Mouse (Mus musculus) lung, embryonic 14.5 days (tissue): ENCODE measurements around the gene A630095N17Rik. TPM values are rescaled to one million over a fixed set of nuclear protein-coding genes. Genes with fewer than 3 reads are reported as not detected.

Experiments used
- ATAC-seq: fragments of 200-750 bp; cut with Nextera tagmentation; 2 replicates; pipeline ENCODE4 v1.8.0; 2017; ENCODE audit warnings: mild to moderate bottlenecking, moderate TSS enrichment, moderate library complexity; ENCODE audit not compliant: insufficient read depth
- DNase-seq: peaks from one replicate; pipeline ENCODE4 v3.0.0-alpha.2; 2015
- H3K27ac ChIP-seq: fragments of 300-500 bp; sonication (generic); 2 replicates; pipeline ENCODE4 v1.5.1; 2014; ENCODE audit warnings: low read depth, mild to moderate bottlenecking, moderate library complexity
- H3K27me3 ChIP-seq: fragments of 300-500 bp; sonication (generic); 2 replicates; pipeline ENCODE4 v1.6.1; 2014; ENCODE audit warnings: low read length, control low read depth; ENCODE audit not compliant: insufficient read depth
- H3K36me3 ChIP-seq: fragments of 300-500 bp; sonication (generic); 2 replicates; pipeline ENCODE4 v1.6.1; 2014; ENCODE audit warnings: control low read depth; ENCODE audit not compliant: insufficient read depth
- H3K4me1 ChIP-seq: fragments of 300-500 bp; sonication (generic); 2 replicates; pipeline ENCODE4 v1.6.1; 2014; ENCODE audit warnings: antibody characterized with exemption, control low read depth; ENCODE audit not compliant: insufficient read depth
- H3K4me2 ChIP-seq: fragments of 300-500 bp; sonication (generic); 2 replicates; pipeline ENCODE4 v1.6.1; 2014; ENCODE audit warnings: mild to moderate bottlenecking
- H3K4me3 ChIP-seq: fragments of 300-500 bp; sonication (generic); 2 replicates; pipeline ENCODE4 v1.5.1; 2014; ENCODE audit warnings: low read depth, low read length
- H3K9ac ChIP-seq: fragments of 300-500 bp; sonication (generic); 2 replicates; pipeline ENCODE4 v1.6.1; 2014
- H3K9me3 ChIP-seq: fragments of 300-500 bp; sonication (generic); 2 replicates; pipeline ENCODE4 v1.6.1; 2016; ENCODE audit warnings: low read depth, low read length, control low read depth
- CTCF ChIP-seq: IDR thresholded peaks from 2 replicates; pipeline ENCODE4 v1.5.1; 2016; ENCODE audit warnings: antibody characterized with exemption, low read depth
- WGBS: fragments of 180-500 bp; shearing (Covaris S2); extraction: QIAGEN DNeasy Blood & Tissue Kit; methylation state at CpG from one replicate; pipeline ENCODE4 v1.1.7; 2014; 5-methylcytosine and 5-hydroxymethylcytosine counted together
- polyA plus RNA-seq: library from polyadenylated mRNA; unstranded; fragments of >200 nt; fragmentation: Nextera tagmentation; extraction: Ambion mirVana; gene quantifications from 2 replicates; pipeline ENCODE4 v1.2.1, GENCODE M21; 2014

Gene A630095N17Rik
- polyA plus RNA-seq, 1 experiment from 2014 or later, result not detected

DNA sequence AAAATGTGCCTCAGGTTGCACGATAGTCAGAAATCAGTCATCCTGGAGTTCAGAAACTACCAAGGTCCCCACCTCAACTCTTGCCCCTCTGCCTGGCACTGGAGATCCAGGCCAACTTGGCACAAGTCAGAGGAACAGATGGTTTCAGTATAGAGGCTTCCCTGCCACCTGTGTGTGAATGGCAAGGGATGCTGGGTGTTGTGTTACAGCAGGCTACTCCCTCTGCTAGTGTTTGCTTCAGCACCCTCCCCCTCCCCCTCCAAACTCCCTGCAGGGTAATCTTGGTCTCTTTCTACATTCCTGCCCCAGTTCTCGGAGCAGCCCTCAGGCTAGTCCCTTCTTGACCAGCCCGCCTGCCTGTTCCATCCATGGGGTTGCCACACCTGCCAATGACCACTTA is 18.6 kb upstream of the A630095N17Rik start:
- no peak for TF ChIP-seq CTCF

DNA sequence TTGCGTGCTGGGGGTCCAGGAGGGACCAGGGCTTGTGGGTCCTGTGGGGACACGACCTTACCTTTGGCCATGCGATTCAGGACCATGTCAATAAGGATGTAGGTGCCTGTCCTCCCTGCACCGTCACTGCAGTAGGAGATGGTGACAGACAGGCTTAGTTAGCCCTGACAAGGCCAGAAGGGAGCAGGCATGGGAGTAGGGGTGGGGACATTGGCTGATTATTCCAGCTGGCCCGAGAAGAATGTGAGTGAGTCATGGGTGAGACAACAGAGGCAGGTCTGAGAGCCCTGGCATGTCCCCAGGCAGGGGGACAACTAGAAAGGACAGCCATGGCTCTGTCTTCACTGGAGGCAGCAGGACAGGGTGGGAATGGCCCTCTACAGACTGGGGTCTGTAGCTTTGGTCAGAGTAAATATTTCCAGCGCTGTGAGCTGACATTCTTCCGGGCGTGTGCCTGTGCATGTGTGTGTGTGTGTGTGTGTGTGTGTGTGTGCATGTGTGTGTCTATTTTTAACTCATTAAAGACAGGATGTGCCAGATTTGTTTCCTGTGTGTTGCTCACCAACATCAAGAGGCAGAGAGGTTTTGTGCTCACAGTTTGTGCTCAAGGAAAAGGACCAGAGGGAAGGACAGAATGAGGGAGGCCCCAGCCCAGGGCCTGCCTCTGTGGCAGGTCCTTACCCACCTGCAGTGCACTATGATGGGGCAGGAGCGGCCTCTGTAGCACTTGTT is 16.3 kb upstream of the A630095N17Rik start:
- ATAC-seq (peak; percentile 50; the same call in 1 of the 2 replicates), DNase-seq (peak; percentile 45)
- no peak for TF ChIP-seq CTCF
- Histone ChIP-seq H3K9ac (peak overlapping the region; percentile 34), H3K27ac (peak overlapping the region; percentile 32), H3K4me2 (no peak overlapping the region), H3K27me3 (no peaks in the 10 kb centered on the region), H3K4me1 (peaks cover 7% of the 10 kb centered on the region; the same call in 1 of the 2 replicates), H3K36me3 (peaks cover 7% of the 10 kb centered on the region; the same call in 1 of the 2 replicates), H3K4me3 (no peak overlapping the region), H3K9me3 (no peaks in the 10 kb centered on the region)
- 32% methylated on average over 9 of the region's 9 CpGs for WGBS

More for the DNA sequence above, 18.6 kb upstream of the A630095N17Rik start:
- WGBS, result 60% methylated on average over 3 of the region's 3 CpGs
- ATAC-seq (no peak), DNase-seq (no peak)
- Histone ChIP-seq H3K4me1 (peaks cover 7% of the 10 kb centered on the region; the same call in 1 of the 2 replicates), H3K4me3 (no peak overlapping the region), H3K27me3 (no peaks in the 10 kb centered on the region), H3K4me2 (no peak overlapping the region), H3K27ac (no peak overlapping the region), H3K9ac (no peak overlapping the region), H3K36me3 (no peaks in the 10 kb centered on the region), H3K9me3 (no peaks in the 10 kb centered on the region)

DNA sequence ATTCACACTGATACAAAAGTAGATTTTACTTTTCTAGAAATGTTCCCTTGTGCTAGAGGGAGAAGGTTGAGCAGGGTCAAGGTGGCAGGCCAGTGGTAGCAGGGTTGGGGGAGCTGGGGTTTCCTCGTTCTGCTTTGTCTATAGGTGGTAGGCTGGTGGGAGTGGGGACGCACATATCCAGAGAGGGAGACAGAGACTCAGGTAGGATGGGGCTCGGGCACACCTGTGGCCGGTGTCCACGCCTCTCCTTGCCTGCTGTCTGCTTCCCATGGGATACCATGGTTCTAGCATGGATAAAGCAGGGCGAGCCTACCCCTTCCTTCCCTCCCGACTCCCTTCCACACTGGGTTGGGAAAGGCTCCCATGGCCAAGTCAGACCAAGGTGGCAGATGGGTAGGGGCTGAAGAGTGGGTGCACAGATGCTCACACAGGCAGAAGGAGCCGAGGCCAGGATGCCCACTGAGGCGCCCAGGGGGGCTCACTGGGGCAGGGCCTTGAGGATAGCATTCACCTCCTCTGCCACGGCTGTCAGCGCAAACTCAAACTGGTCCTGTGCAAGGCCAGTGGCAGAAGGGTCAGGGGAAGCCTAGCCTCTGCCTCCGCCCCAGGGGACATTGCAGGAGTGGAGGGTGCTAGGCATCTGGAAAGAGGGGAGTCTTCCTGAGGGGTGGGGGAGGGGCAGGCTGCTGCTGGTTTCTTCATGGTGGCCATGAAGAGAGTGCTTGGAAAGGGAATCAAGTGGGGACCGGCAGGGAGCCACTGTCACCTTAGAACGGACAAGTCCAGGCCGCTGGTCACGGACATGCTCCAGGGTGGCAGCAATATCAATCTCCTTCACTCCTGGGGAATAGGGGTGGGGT is 15.4 kb upstream of the A630095N17Rik start:
- Histone ChIP-seq H3K27me3 (no peaks in the 10 kb centered on the region), H3K9me3 (no peaks in the 10 kb centered on the region), H3K4me1 (peaks cover 7% of the 10 kb centered on the region; the same call in 1 of the 2 replicates), H3K36me3 (peaks cover 7% of the 10 kb centered on the region; the same call in 1 of the 2 replicates), H3K9ac (peak overlapping the region; percentile 34; the same call in 1 of the 2 replicates), H3K27ac (peak overlapping the region; percentile 32; the same call in 1 of the 2 replicates), H3K4me3 (no peak overlapping the region), H3K4me2 (no peak overlapping the region)
- no peak for ATAC-seq
- 72% methylated on average over 16 of the region's 16 CpGs for WGBS
- DNase-seq, result no peak
- no peak for TF ChIP-seq CTCF

DNA sequence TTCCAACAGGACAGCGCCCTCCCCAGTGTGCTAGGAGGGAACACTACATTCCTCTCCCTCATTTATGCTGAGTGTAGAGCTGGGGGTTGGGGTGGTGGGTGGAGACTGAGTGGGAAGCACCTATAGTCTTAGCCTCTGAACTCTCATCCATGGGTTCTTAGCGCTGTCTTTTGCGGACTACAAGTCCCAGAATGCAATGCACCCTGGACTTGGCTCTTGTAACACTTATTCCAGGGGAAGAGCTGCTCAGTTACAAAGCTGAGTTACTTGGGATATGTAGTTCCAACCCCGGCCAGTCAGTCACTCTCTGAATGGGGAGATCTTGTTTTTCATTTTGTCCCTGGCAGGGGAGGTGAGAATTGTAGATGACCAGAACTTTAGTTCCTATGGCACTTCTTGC is 12.9 kb upstream of the A630095N17Rik start:
- Histone ChIP-seq H3K27me3 (no peaks in the 10 kb centered on the region), H3K4me3 (no peak overlapping the region), H3K9ac (no peak overlapping the region), H3K9me3 (no peaks in the 10 kb centered on the region), H3K36me3 (peaks cover 21% of the 10 kb centered on the region), H3K4me1 (peaks cover 7% of the 10 kb centered on the region; the same call in 1 of the 2 replicates), H3K27ac (no peak overlapping the region), H3K4me2 (no peak overlapping the region)
- 19% methylated on average over 4 of the region's 4 CpGs for WGBS
- ATAC-seq (peak; percentile 55; the same call in 1 of the 2 replicates), DNase-seq (peak; percentile 81)
- TF ChIP-seq CTCF, result no peak

DNA sequence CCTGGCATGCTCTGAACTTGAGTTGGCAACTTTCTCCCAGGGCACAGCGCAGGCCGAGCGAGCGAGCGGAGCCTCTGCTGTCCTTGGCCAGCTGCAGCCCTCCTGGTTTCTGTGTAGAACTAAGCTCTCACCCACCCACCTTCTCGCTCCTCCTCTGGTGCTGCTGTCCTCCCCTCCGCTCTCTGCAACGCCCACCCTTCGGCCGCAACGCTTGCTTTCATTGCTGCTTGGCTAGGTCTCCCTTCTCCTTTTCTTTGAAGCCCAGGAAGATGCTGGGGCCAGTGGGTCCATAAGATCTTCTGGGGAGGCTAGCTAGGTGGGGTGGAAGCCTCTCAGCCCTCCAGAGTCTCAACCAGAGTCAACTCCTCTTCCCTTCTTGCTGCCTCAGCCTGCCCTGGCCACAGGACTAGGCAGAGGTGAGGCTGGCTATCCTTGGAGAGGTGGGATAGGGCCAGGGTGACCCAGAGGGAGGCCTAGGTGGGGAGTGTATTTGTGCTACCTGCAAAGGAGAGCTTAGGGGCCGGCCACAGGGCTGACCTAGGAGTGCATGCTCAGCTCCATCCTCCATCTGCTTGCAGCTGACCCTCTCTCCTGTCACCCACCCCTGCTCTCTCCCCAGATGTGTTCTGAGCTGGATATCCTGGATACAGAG is 12.4 kb upstream of the A630095N17Rik start:
- 87% methylated on average over 12 of the region's 12 CpGs for WGBS
- peaks cover 7% of the 10 kb centered on the region; the same call in 1 of the 2 replicates for H3K4me1 ChIP-seq
- DNase-seq (no peak), ATAC-seq (no peak; the same call in 1 of the 2 replicates)
- no peaks in the 10 kb centered on the region for H3K9me3 ChIP-seq
- H3K27ac ChIP-seq, result no peak overlapping the region
- no peaks in the 10 kb centered on the region for H3K27me3 ChIP-seq
- peaks cover 21% of the 10 kb centered on the region for H3K36me3 ChIP-seq
- H3K9ac ChIP-seq, result no peak overlapping the region
- H3K4me2 ChIP-seq, result no peak overlapping the region
- no peak overlapping the region for H3K4me3 ChIP-seq
- no peak for TF ChIP-seq CTCF

DNA sequence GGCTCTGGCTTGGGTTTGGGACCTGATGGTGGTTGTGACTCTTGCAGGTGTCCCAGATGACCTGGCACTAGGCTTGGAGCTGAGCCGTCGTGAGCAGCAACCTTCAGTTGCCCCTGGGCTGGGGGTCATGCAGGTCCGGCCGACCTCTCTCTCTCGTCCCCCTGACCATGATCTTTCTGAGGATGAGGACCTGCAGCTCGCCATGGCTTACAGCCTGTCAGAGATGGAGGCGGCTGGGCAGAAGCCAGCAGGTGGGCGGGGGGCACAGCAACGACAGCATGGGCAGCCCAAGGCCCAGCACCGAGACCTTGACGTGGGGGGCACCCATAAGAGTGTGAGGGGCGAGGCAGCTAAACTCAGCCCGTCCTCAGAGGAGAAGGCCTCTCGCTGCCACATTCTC is 11.5 kb upstream of the A630095N17Rik start:
- Histone ChIP-seq H3K36me3 (peaks cover 21% of the 10 kb centered on the region), H3K9ac (no peak overlapping the region), H3K4me2 (no peak overlapping the region), H3K9me3 (no peaks in the 10 kb centered on the region), H3K4me1 (peaks cover 7% of the 10 kb centered on the region; the same call in 1 of the 2 replicates), H3K27me3 (no peaks in the 10 kb centered on the region), H3K27ac (no peak overlapping the region), H3K4me3 (no peak overlapping the region)
- no peak for TF ChIP-seq CTCF
- ATAC-seq, result no peak
- 85% methylated on average over 14 of the region's 14 CpGs for WGBS
- DNase-seq, result no peak
